Mouse (Mus musculus) stomach, postnatal 0 days (tissue): ENCODE measurements around the gene Mgat4e. TPM values are rescaled to one million over a fixed set of nuclear protein-coding genes. Genes with fewer than 3 reads are reported as not detected.

Experiments
- ATAC-seq: fragments of 200-750 bp; cut with Nextera tagmentation; 2 replicates; pipeline ENCODE4 v1.8.0; 2017; ENCODE audit not compliant: low FRiP score, low TSS enrichment
- DNase-seq: peaks from one replicate; pipeline ENCODE4 v3.0.0-alpha.2; 2016; ENCODE audit warnings: low spot score
- H3K27ac ChIP-seq: fragments of 300-500 bp; sonication (generic); replicated peaks from 2 replicates; pipeline ENCODE4 v1.5.1; 2014; ENCODE audit warnings: mild to moderate bottlenecking, control low read depth
- H3K27me3 ChIP-seq: fragments of 300-500 bp; sonication (generic); 2 replicates; pipeline ENCODE4 v1.6.1; 2014; ENCODE audit warnings: low read length; ENCODE audit not compliant: control insufficient read depth, insufficient read depth
- H3K36me3 ChIP-seq: fragments of 300-500 bp; sonication (generic); 2 replicates; pipeline ENCODE4 v1.6.1; 2014; ENCODE audit warnings: low read length, mixed read lengths; ENCODE audit not compliant: control insufficient read depth, insufficient read depth
- H3K4me1 ChIP-seq: fragments of 300-500 bp; sonication (generic); replicated peaks from 2 replicates; pipeline ENCODE4 v1.6.1; 2014; ENCODE audit warnings: antibody characterized with exemption; ENCODE audit not compliant: control insufficient read depth, insufficient read depth
- H3K4me2 ChIP-seq: fragments of 300-500 bp; sonication (generic); replicated peaks from 2 replicates; pipeline ENCODE4 v1.6.1; 2014; ENCODE audit warnings: low read depth, mild to moderate bottlenecking, control low read depth, moderate library complexity
- H3K4me3 ChIP-seq: fragments of 300-500 bp; sonication (generic); 2 replicates; pipeline ENCODE4 v1.5.1; 2014; ENCODE audit warnings: low read depth, low read length, control low read depth
- H3K9ac ChIP-seq: fragments of 300-500 bp; sonication (generic); 2 replicates; pipeline ENCODE4 v1.6.1; 2014; ENCODE audit warnings: mild to moderate bottlenecking, low read length, control low read depth, mixed read lengths
- H3K9me3 ChIP-seq: fragments of 300-500 bp; sonication (generic); 2 replicates; pipeline ENCODE4 v1.6.1; 2016; ENCODE audit warnings: low read length; ENCODE audit not compliant: control insufficient read depth
- CTCF ChIP-seq: IDR thresholded peaks from 2 replicates; pipeline ENCODE4 v1.5.1; 2016; ENCODE audit warnings: antibody characterized with exemption, low read depth, mild to moderate bottlenecking, moderate library complexity
- EP300 ChIP-seq: optimal IDR thresholded peaks from 2 replicates; pipeline ENCODE3; 2016; ENCODE audit warnings: antibody characterized with exemption
- WGBS: fragments of 180-500 bp; shearing (Covaris S2); extraction: QIAGEN DNeasy Blood & Tissue Kit; methylation state at CpG from one replicate; pipeline ENCODE4 v1.1.7; 2014; 5-methylcytosine and 5-hydroxymethylcytosine counted together
- polyA plus RNA-seq: library from polyadenylated mRNA; unstranded; fragments of >200 nt; fragmentation: Nextera tagmentation; extraction: Ambion mirVana; gene quantifications from 2 replicates; pipeline ENCODE4 v1.2.1, GENCODE M21; 2015

Mgat4e gene
- polyA plus RNA-seq, 1 experiment from 2014 or later: not detected

GRCm38 (mm10) chr1:134500916-134501315 lies 48.6 kb downstream of the Mgat4e start:
- H3K27ac ChIP-seq: no peak overlapping the region
- H3K9ac ChIP-seq: no peak overlapping the region
- H3K4me3 ChIP-seq: no peak overlapping the region
- H3K4me1 ChIP-seq: 0 out of 2 replicates have a peak, but pooled peaks cover 2% of the 10 kb centered on the region
- no peak for TF ChIP-seq CTCF
- no peak for TF ChIP-seq EP300
- H3K9me3 ChIP-seq: no peaks in the 10 kb centered on the region
- ATAC-seq: no peak
- no peak for DNase-seq
- no peaks in the 10 kb centered on the region for H3K27me3 ChIP-seq
- H3K36me3 ChIP-seq: no peaks in the 10 kb centered on the region
- 88% methylated on average over 1 of the region's 1 CpGs for WGBS
- H3K4me2 ChIP-seq: no peak overlapping the region

GRCm38 (mm10) chr1:134495991-134496390 lies 53.5 kb downstream of the Mgat4e start:
- DNase-seq: no peak
- H3K9me3 ChIP-seq: no peaks in the 10 kb centered on the region
- H3K4me1 ChIP-seq: 0 out of 2 replicates have a peak, but pooled peaks cover 4% of the 10 kb centered on the region
- WGBS: 60% methylated on average over 10 of the region's 10 CpGs
- peak overlapping the region; percentile 66 for H3K4me2 ChIP-seq
- H3K4me3 ChIP-seq: peak overlapping the region; percentile 85; the same call in 1 of the 2 replicates
- no peak overlapping the region for H3K27ac ChIP-seq
- no peaks in the 10 kb centered on the region for H3K27me3 ChIP-seq
- H3K9ac ChIP-seq: peak overlapping the region; percentile 43
- TF ChIP-seq EP300 (no peak), CTCF (no peak)
- no peaks in the 10 kb centered on the region for H3K36me3 ChIP-seq
- ATAC-seq: no peak

GRCm38 (mm10) chr1:134495216-134495539 lies 54.3 kb downstream of the Mgat4e start:
- peak overlapping the region; percentile 85 for H3K4me3 ChIP-seq
- 15% methylated on average over 5 of the region's 5 CpGs for WGBS
- peak overlapping the region; percentile 96 for H3K27ac ChIP-seq
- DNase-seq (no peak), ATAC-seq (no peak)
- no peaks in the 10 kb centered on the region for H3K27me3 ChIP-seq
- TF ChIP-seq EP300 (no peak), CTCF (no peak)
- 0 out of 2 replicates have a peak, but pooled peaks cover 4% of the 10 kb centered on the region for H3K4me1 ChIP-seq
- H3K36me3 ChIP-seq: no peaks in the 10 kb centered on the region
- H3K9ac ChIP-seq: peak overlapping the region; percentile 77
- H3K9me3 ChIP-seq: no peaks in the 10 kb centered on the region
- peak overlapping the region; percentile 66 for H3K4me2 ChIP-seq

- Histone ChIP-seq H3K4me2 (peak within 1 kb of the TSS; percentile 66), H3K4me3 (peak within 1 kb of the TSS; percentile 85), H3K4me1 (0 out of 2 replicates have a peak, but pooled peaks cover 4% of the 10 kb centered on the region), H3K9ac (peak within 1 kb of the TSS; percentile 77), H3K27me3 (no peaks in the 10 kb centered on the region), H3K9me3 (no peaks in the 10 kb centered on the region), H3K27ac (peak within 1 kb of the TSS; percentile 96), H3K36me3 (peaks cover 1% of the 10 kb centered on the region; the same call in 1 of the 2 replicates)
- TF ChIP-seq CTCF (peak; percentile 76), EP300 (no peak)
- DNase-seq (peak; percentile 99), ATAC-seq (peak; percentile 98)
- under 1% methylated on average over 57 of the region's 58 CpGs for WGBS
Measured at GRCm38 (mm10) chr1:134494428-134495215, 54.9 kb downstream of the Mgat4e start, which contains the start of gene Rabif. Rabif (plus strand) TSS chr1:134494648.

GRCm38 (mm10) chr1:134493956-134494355 lies 55.5 kb downstream of the Mgat4e start:
- 12% methylated on average over 5 of the region's 5 CpGs for WGBS
- Histone ChIP-seq H3K9ac (peak overlapping the region; percentile 28), H3K27ac (peak overlapping the region; percentile 96), H3K4me3 (peak overlapping the region; percentile 85), H3K4me1 (0 out of 2 replicates have a peak, but pooled peaks cover 4% of the 10 kb centered on the region), H3K4me2 (peak overlapping the region; percentile 66), H3K27me3 (no peaks in the 10 kb centered on the region), H3K9me3 (no peaks in the 10 kb centered on the region), H3K36me3 (peaks cover 5% of the 10 kb centered on the region; the same call in 1 of the 2 replicates)
- DNase-seq (no peak), ATAC-seq (peak; percentile 6; the same call in 1 of the 2 replicates)
- TF ChIP-seq EP300: no peak
- no peak for TF ChIP-seq CTCF

- Histone ChIP-seq H3K4me3 (no peak overlapping the region), H3K4me2 (no peak overlapping the region), H3K36me3 (peaks cover 10% of the 10 kb centered on the region), H3K27ac (peak overlapping the region; percentile 96; the same call in 1 of the 2 replicates), H3K9me3 (no peaks in the 10 kb centered on the region), H3K4me1 (0 out of 2 replicates have a peak, but pooled peaks cover 4% of the 10 kb centered on the region), H3K9ac (no peak overlapping the region), H3K27me3 (no peaks in the 10 kb centered on the region)
- no peak for ATAC-seq
- TF ChIP-seq CTCF: peak; percentile 33; the same call in 1 of the 2 replicates
- TF ChIP-seq EP300: no peak
- peak; percentile 21 for DNase-seq
- WGBS: 57% methylated on average over 2 of the region's 2 CpGs
Measured at GRCm38 (mm10) chr1:134493496-134493895, 56.0 kb downstream of the Mgat4e start.
